Mouse (Mus musculus) olfactory bulb, adult 2 months (tissue): ENCODE results near the gene Pou2f3.

Experiments
- CTCF ChIP-seq: fragments of 200-500 bp; IDR thresholded peaks from 2 replicates; pipeline ENCODE4 v1.5.1; 2012; ENCODE audit warnings: low read depth, mild to moderate bottlenecking, low read length, moderate library complexity; ENCODE audit not compliant: insufficient read depth
- POLR2A ChIP-seq: fragments of 200-500 bp; IDR thresholded peaks from 2 replicates; pipeline ENCODE4 v1.6.1; 2012; ENCODE audit warnings: mild to moderate bottlenecking, low read depth, low read length, moderate library complexity; ENCODE audit not compliant: insufficient read depth

- TF ChIP-seq CTCF, result no peak
- no peak for TF ChIP-seq POLR2A
These were observed 105.1 kb downstream of the Pou2f3 start for GRCm38 (mm10) chr9:43104873-43105663.
